Comparison of ENCODE assay signal across 1 mouse cellular context in genomic region chr11:101552476-101553300, GRCm38 (mm10).
TF ChIP-seq lines count a peak whose summit lies in the region.

No protein-coding gene starts in this region.

TF ChIP-seq in MEL, 35 proteins besides CTCF, POLR2A, EP300 and RAD21 (continued from another document):
- TF ChIP-seq TBP (IDR thresholded peaks at IDR 0.05; ENCODE audit: low read depth, low read length) = peak; percentile 26; the same call in 1 of the 2 replicates
- peak; percentile 85 for TF ChIP-seq ELF1 (IDR thresholded peaks at IDR 0.05; ENCODE audit: low read depth, low read length)
- no peak for TF ChIP-seq GATA1 (IDR thresholded peaks at IDR 0.05; ENCODE audit: low read depth, low read length)
- TF ChIP-seq TAL1 (IDR thresholded peaks at IDR 0.05; ENCODE audit: low read length) = no peak
- no peak for TF ChIP-seq RCOR1 (IDR thresholded peaks at IDR 0.05; ENCODE audit: low read depth, low read length)
- TF ChIP-seq ZC3H11A (IDR thresholded peaks at IDR 0.05; ENCODE audit: low read depth, low read length) = no peak
- TF ChIP-seq UBTF (IDR thresholded peaks at IDR 0.05; ENCODE audit: borderline replicate concordance, insufficient read depth, low read depth, low read length) = no peak
- no peak for TF ChIP-seq BHLHE40 (IDR thresholded peaks at IDR 0.05; ENCODE audit: borderline replicate concordance, low read depth, low read length)
- TF ChIP-seq MAX (IDR thresholded peaks at IDR 0.05; ENCODE audit: low read length) = peak; percentile 91
- TF ChIP-seq JUND (IDR thresholded peaks at IDR 0.05; ENCODE audit: low read depth, low read length) = no peak
- peak; percentile 50; the same call in 1 of the 2 replicates for TF ChIP-seq ZNF384 (IDR thresholded peaks at IDR 0.05; ENCODE audit: low read depth, low read length)
TF ChIP-seq in MEL: peak in this region for 19.
